Mouse (Mus musculus) left cerebral cortex, postnatal 14 days (tissue): ENCODE data around the gene Fgf12. TPM values are rescaled to one million over a fixed set of nuclear protein-coding genes. Genes with fewer than 3 reads are reported as not detected.

ENCODE experiments used
- DNase-seq, 2 experiments: peaks; one replicate each; pipeline ENCODE4 v3.0.0; 2021 to 2022; ENCODE audit warnings: low spot score in 2 of 2, mixed read lengths in 1 of 2
- intact Hi-C: fragments of 180-260 bp; cut with DNase I; formaldehyde crosslinking; loops from one replicate; pipeline ENCODE4 v1.15.1; 2025
- total RNA-seq, 2 experiments: library from RNA; stranded (reverse); gene quantifications; 2 replicates each; pipeline ENCODE4 v1.2.3; 2021

The Fgf12 gene
- total RNA-seq, 2 experiments from 2014 or later = 284 to 306 TPM

- intact Hi-C loops = no loop called here
- no peak for DNase-seq
Observed at GRCm38 (mm10) chr16:28630771-28631484, 121.9 kb downstream of the Fgf12 start.

DNA sequence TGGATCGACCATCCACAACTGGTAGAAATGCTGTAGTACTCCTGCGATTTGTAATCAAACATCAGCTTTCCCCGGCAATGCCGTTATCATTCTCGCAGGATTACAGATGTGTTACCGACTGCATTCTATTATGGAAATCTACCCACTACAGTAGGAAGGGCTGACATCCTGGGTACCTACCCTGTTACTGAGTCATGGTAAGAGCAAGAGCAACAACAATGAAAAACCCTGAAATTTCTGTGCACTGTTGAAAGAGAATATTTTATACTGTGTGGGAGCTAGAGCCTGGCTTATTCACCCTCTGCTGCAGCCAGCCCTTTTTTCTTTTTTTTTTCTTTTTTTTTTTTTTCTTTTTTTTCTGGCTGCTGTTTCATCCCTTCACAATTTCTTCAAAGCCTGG is 126.6 kb downstream of the Fgf12 start:
- DNase-seq = no peak
- intact Hi-C loops = no loop called here

- no peak for DNase-seq
- intact Hi-C loops = no loop called here
Observed at GRCm38 (mm10) chr16:28625689-28626088, 127.2 kb downstream of the Fgf12 start.

DNA sequence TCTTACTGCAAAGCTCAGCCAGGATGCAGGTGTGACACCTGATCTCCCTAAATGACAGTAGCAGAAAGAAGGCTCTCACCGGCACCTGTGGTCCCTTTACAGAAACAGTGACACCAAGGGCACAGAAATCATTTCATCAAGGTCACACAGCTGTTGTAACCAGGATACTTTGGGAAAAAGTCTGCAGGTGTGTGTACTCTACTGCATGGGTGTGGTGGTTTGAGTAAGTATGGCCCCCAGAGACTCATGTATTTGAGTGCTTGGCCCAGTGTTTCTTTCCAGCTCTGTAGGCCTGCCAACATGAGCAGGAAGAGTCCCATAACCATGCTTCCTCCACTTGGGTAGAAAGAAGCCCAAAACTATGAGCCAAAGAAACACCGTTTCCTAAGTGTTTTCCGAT is 138.5 kb downstream of the Fgf12 start:
- intact Hi-C loops = no loop called here
- DNase-seq = no peak

GRCm38 (mm10) chr16:28610940-28611339 is 141.9 kb downstream of the Fgf12 start:
- DNase-seq = peak; percentile 55 to 66
- intact Hi-C loops = no loop called here

DNA sequence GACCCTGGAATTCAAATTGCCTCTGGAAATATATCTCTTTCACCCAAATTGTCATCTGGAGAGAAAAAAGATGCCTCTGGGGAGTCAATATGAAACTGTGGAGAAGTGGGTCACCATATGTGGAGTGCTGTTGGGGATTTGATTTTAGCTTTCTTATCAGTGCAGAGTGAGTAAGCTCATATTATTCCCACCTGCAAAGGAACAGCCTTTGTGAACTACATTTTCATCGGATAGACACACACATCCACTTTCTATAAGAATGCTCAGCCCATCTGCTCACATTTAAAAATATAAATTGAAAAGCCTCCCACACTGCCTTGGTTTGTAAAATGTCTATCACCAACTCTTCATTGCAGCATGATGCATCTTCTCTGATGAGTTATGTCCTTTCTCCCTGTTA is 149.7 kb downstream of the Fgf12 start:
- DNase-seq = peak in 1 of 2 experiments; percentile 43
- intact Hi-C loops = no loop called here

DNA sequence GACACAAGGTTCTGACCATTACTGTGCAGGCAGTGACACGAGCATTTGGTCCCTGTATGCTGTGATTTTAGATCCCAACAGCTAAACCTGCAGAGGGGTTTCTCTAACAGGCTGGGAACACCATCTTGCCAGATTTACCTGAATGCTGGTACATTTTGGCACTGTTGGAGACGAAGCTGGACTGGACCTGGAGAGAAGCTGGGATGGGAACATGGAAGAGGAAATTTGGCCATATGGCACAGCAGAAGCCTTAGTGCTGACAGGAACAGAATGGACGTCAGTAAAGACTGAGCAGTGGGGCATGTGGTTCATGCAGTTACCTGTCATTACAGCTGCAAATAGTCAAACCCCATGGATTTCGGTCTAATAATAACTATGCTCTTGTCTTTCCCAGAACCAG is 151.1 kb downstream of the Fgf12 start:
- intact Hi-C loops = no loop called here

DNA sequence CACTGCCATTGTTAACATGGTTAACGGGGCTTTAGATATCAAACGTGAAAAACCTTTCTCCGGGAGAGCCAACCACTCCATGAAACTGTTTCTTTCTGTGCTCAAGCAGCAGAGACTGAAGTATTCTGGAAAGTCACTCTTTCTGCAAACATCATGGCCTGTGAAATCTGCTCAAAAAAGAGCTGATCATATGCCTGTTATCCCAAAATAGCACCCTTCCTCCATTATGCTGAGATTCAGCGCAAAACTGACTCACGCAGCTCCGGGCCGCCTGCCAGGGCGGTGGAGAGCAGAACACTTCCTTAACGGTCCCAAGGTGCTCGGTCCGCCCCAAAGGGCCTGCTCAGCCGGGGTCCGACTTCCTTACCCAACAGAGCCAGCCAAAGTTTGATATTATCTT is 156.8 kb downstream of the Fgf12 start:
- peak; percentile 79 to 87 for DNase-seq
- intact Hi-C loops = loop anchor here (5.0 to 10.0 kb wide), 2 partner anchors 156 to 979 kb away; partner anchors contain the start of genes Fgf12 and Opa1

More for the DNA sequence above, 151.1 kb downstream of the Fgf12 start:
- DNase-seq = no peak

- DNase-seq = peak; percentile 79 to 86
- intact Hi-C loops = loop anchor here (10.0 kb wide), 1 partner anchor 982 kb away; the partner anchor contains the start of gene Opa1
Observed at GRCm38 (mm10) chr16:28593075-28593915, 159.6 kb downstream of the Fgf12 start.

DNA sequence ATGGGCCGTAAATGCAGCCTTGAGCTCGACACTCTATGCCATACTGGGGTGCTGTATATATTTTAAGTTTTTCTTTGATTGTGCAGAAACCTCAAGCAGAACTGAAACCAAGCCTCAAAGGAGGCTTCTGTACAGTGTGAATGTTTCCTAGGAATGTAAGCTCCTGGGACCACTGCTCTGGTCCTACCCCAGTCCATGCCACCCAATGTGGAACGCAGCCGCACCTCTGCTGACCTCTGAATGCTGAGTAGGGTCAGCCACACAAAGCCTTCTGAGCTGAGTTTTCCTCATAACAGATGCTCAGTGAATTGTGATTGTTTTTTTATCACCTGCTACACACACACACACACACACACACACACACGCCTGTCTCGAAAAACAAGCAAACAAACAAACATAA is 160.4 kb downstream of the Fgf12 start:
- DNase-seq = no peak
- intact Hi-C loops = loop anchor here (10.0 kb wide), 1 partner anchor 982 kb away; the partner anchor contains the start of gene Opa1

DNA sequence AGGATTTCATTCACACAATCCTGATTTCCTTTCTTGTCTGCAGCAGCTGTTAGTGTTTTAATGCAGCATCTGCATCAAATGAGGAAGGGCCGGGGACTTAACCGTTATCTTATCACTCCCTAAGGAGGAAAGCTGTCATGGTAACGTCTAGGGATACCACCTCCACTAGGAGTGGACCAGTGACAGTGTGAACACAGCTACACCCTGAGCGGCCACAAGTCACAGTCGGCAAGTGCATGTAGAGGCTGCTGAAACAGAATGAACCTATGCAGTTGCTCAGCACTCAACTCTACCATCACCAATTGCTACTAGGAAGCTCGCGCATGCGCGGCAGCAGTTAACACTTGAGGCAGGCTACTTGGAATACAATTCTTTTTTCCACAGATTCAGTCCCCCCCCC is 161.3 kb downstream of the Fgf12 start:
- intact Hi-C loops = loop anchor here (10.0 kb wide), 1 partner anchor 983 kb away; the partner anchor contains the start of gene Opa1
- DNase-seq = no peak

GRCm38 (mm10) chr16:28572212-28572611 is 180.7 kb downstream of the Fgf12 start:
- intact Hi-C loops = no loop called here
- DNase-seq = no peak

DNA sequence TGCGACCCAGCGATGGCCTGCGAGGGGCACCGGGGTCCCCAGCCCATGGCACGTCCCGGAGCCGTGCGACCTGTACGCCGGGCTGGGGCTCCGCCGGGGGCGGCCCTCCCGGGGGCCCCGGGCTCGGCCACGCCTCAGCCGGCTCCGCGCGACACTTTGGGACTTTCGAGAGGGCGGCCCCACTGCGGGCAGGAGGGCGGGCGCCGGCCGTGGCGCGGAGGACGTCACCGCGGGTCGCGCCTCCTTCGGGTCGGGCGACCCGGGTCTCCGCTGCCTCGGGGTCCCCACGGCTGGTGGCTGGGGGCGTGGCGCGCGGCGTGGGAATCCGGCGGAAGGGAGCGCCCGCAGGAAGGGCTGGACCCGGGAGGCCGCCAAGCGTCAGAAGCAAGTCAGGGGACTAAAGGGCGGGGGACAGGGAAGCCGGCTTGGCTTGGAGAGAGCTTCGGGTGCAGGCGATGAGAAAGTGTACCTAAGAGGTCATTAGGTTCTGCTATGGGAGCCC is 188.1 kb downstream of the Fgf12 start:
- no peak for DNase-seq
- intact Hi-C loops = loop anchor here (5.0 kb wide), 1 partner anchor 47 kb away; no protein-coding TSS in a partner anchor

DNA sequence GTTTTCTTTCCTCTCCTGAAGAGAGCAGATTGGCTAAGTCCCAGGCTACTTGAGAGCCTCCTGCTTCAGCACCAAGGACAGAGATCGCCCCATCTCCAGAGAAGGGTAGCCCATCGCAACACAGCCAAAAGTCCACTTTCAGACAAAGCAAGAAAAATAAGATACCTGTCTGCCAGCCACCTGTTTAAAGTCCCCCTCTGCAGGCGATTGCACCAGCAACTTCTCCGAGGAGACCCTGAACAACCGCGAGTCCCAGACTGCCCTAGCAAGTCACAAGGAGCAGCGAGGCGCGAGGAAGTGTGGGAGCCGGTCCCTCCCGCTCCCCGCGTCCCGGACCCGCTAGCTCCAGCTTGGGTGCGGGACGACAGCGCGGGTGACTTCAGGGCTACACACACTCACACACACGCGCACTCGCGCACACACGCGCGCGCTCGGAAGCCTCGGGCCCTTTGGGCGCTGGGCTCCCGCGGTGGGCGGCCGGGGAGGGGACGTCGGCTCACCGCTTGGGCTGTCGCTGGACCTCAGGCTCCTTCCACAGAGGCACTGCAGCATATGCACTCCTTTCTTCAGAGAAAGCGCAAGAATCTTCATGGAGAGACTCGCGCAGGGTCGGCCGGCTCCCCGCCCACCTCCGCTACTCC is 188.7 kb downstream of the Fgf12 start:
- intact Hi-C loops = loop anchor here (5.0 kb wide), 1 partner anchor 47 kb away; no protein-coding TSS in a partner anchor
- DNase-seq = no peak

DNA sequence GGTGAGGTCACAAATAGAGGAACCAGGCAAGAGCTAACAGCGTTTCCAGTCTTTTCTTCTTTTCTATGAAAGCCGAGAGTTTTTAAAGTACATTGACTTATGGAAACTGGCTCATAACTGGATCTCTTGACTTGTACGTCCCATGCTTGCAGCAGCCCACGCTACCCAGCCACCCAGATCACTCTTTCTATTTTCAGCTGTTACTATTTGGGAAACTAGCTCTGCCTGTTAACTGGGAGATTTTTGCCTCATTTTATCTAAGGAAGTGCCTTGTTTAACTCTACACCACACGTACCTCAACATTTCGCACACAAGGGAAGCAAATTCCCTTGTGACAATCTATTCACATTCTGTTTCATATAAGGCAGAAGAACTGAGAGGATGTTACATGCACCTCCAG is 190.0 kb downstream of the Fgf12 start:
- intact Hi-C loops = loop anchor here (5.0 kb wide), 1 partner anchor 46 kb away; no protein-coding TSS in a partner anchor
- peak in 1 of 2 experiments; percentile 32 for DNase-seq

- intact Hi-C loops = no loop called here
Observed at GRCm38 (mm10) chr16:28555219-28555618, 197.6 kb downstream of the Fgf12 start.

DNA sequence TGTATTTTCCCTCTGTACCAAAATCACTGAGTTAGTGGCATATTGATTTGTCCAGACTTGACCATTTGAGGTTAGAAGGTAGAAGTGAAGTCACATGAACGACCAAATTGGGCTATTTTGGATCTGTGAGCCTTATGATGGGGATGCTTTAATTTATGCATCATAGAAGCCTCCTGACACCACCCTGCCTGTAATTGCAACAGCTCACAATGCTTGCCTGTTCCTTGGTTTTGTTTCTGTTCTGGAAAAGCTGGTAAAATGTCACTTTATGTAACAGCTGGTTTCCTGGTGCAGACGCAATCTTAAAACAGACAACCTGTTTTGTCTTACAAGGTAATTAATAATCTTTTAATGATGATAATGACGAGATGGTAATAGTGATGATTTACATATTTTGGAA is 213.4 kb downstream of the Fgf12 start:
- DNase-seq = peak in 1 of 2 experiments; percentile 29
- intact Hi-C loops = no loop called here

More at GRCm38 (mm10) chr16:28555219-28555618, 197.6 kb downstream of the Fgf12 start:
- DNase-seq = peak in 1 of 2 experiments; percentile 52

DNA sequence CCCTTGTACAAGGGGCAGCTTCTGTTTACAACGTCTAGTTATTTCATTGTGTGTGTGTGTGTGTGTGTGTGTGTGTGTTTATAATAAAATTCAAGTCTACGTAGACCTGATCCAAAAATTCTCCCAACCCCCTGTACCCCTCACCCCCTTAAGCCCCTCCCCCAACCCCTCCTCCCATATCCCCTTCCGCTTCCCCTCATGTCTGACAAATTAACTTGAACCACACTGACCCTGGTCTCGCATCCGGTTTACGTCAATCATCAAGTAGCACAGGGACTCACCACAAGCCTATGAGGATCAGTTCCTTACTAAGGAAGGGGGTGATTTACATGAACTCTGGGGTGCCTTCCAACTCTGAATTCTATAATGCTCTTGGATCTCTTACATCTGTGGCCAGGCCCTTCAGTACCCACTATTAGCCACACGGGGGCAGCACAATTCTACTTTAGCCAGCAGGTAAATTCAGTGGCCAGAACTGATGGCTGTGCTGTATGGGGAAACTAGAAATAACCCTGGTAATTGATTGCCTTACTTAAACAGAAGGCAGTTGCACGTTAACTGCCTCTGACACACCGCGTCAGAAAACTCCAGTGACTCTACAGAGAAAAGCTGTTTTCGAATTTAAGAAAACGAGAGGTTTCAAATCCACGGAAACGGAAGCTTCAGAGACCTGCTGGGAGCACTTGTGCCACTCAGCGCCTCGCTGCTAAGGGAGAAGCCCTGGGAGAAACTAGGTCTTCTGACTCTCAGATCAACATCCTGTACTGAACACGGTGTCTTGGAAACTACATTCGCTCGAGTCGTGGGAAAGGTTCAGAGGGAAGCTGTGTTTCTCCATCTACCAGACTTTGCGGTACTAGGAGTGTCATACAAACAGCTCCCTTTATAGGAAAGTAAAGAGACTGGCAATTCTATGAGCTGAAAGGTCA is 235.0 kb downstream of the Fgf12 start:
- intact Hi-C loops = loop anchor here (5.0 to 10.0 kb wide), 2 partner anchors 44 to 277 kb away; no protein-coding TSS in a partner anchor
- peak; percentile 89 to 90 for DNase-seq
